Mouse (Mus musculus): Measurements from ENCODE around the gene Hist3h2a.

DNA sequence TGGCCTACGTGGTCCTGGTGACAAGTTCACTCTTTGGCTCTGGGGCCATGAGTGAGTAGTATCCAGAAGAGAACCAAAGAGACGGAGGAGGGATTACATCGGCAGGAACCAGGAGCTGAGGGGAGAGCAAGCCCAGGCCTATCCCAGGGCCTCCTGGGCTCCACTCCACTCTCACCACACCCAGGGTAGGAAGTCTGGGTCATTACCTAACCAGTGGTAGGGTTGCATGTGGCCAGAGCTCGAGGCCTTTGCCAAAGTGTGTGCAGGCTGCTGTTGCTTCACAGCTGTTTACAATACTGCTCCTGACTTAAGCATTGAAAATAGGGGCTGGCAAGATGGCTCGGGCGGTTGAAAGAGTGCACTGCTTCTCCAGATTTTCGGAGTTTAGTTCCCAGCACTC lies 25.2 kb downstream of the Hist3h2a start:
- no peak for TF ChIP-seq CTCF (IDR thresholded peaks at IDR 0.05; ENCODE audit: low read depth, low read length)
- no peak for TF ChIP-seq POLR2A (IDR thresholded peaks at IDR 0.05; ENCODE audit: insufficient read depth, low read length)
- no peak for TF ChIP-seq EP300 (IDR thresholded peaks at IDR 0.05; ENCODE audit: insufficient read depth, low read depth, low read length)

All from ES-Bruce4 (cell line).